Mouse (Mus musculus) forebrain, postnatal 0 days (tissue): Measurements from ENCODE around the gene Ccdc88c. TPM values are rescaled to one million over a fixed set of nuclear protein-coding genes. Genes with fewer than 3 reads are reported as not detected.

ENCODE experiments used
- ATAC-seq: fragments of 200-750 bp; cut with Nextera tagmentation; 2 replicates; pipeline ENCODE4 v1.8.0; 2017; ENCODE audit warnings: mild to moderate bottlenecking, moderate library complexity
- DNase-seq: peaks from one replicate; pipeline ENCODE4 v3.0.0-alpha.2; 2015
- H3K27ac ChIP-seq: fragments of 300-500 bp; sonication (generic); 2 replicates; pipeline ENCODE4 v1.5.1; 2014; ENCODE audit warnings: low read depth, mild to moderate bottlenecking, antibody characterized with exemption, low read length, moderate library complexity, mixed read lengths
- H3K27me3 ChIP-seq: fragments of 300-500 bp; sonication (generic); 2 replicates; pipeline ENCODE4 v1.6.1; 2014; ENCODE audit warnings: mild to moderate bottlenecking, low read length, mixed read lengths; ENCODE audit not compliant: insufficient read depth
- H3K36me3 ChIP-seq: fragments of 300-500 bp; sonication (generic); 2 replicates; pipeline ENCODE4 v1.6.1; 2014; ENCODE audit warnings: mild to moderate bottlenecking, moderate library complexity; ENCODE audit not compliant: insufficient read depth
- H3K4me1 ChIP-seq: fragments of 300-500 bp; sonication (generic); 2 replicates; pipeline ENCODE4 v1.6.1; 2014; ENCODE audit warnings: antibody characterized with exemption; ENCODE audit not compliant: insufficient read depth
- H3K4me2 ChIP-seq: fragments of 300-500 bp; sonication (generic); 2 replicates; pipeline ENCODE4 v1.6.1; 2014; ENCODE audit warnings: low read depth, mild to moderate bottlenecking, moderate library complexity
- H3K4me3 ChIP-seq: fragments of 300-500 bp; sonication (generic); 2 replicates; pipeline ENCODE4 v1.5.1; 2014; ENCODE audit warnings: low read depth, low read length, mixed read lengths
- H3K9ac ChIP-seq: fragments of 300-500 bp; sonication (generic); 2 replicates; pipeline ENCODE4 v1.6.1; 2014; ENCODE audit warnings: mild to moderate bottlenecking
- H3K9me3 ChIP-seq: fragments of 300-500 bp; sonication (generic); 2 replicates; pipeline ENCODE4 v1.6.1; 2016; ENCODE audit warnings: low read length
- CTCF ChIP-seq: sonication (generic); IDR thresholded peaks from 2 replicates; pipeline ENCODE4 v1.5.1; 2016; ENCODE audit warnings: antibody characterized with exemption, control low read depth, low read depth
- WGBS: fragments of 180-500 bp; shearing (Covaris S2); extraction: QIAGEN DNeasy Blood & Tissue Kit; methylation state at CpG from one replicate; pipeline ENCODE4 v1.1.7; 2014; 5-methylcytosine and 5-hydroxymethylcytosine counted together
- polyA plus RNA-seq: library from polyadenylated mRNA; unstranded; fragments of >200 nt; fragmentation: Nextera tagmentation; extraction: Ambion mirVana; gene quantifications from 2 replicates; pipeline ENCODE4 v1.2.1, GENCODE M21; 2015
- total RNA-seq: library from RNA; depleted of rRNA; stranded (reverse); fragments of >200 nt; gene quantifications from 2 replicates; pipeline ENCODE4 v1.2.3, GENCODE M21; 2014

Gene Ccdc88c
- total and polyA plus RNA-seq, 2 experiments from 2014 or later: 14.6 to 31.5 TPM

DNA sequence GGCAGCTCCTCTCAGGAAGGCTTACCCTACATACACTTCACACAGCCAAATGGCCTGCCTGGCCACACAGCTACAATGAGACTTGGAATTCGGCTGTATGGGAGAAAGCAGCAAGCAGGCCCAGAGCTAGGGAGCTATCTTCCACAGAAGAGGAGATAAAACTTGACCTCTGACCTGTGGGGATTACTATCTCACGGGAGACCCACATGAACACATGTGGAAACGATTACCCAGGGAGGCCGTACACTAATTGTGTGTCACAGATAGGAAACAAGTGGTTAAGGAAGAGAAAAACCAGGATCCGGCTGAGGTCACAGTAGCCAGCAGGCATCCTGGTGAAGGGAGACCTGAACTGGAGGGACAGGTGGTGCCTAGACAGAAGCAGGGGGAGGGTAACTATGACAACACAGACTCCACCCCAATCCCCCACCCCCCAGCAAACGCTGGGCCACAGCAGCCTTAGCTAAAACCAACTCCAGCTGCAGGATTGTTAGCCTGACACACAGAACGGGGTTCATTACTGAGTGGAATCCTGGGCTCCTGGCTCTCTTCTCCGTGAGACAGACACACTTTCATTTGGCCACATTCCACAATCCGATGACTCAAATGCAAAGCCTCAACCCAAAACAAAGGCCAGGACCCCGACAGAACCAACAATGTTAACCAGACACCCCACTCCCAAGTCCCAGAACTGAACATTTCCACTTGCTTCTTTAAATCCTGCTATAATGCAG, 30.9 kb downstream of the Ccdc88c start:
- Histone ChIP-seq H3K4me3 (no peak overlapping the region), H3K9ac (no peak overlapping the region), H3K36me3 (no peaks in the 10 kb centered on the region), H3K9me3 (no peaks in the 10 kb centered on the region), H3K4me2 (no peak overlapping the region), H3K27ac (no peak overlapping the region), H3K27me3 (no peaks in the 10 kb centered on the region), H3K4me1 (peaks cover 4% of the 10 kb centered on the region; the same call in 1 of the 2 replicates)
- WGBS: 25% methylated on average over 10 of the region's 10 CpGs
- no peak for TF ChIP-seq CTCF
- no peak for DNase-seq
- no peak for ATAC-seq

DNA sequence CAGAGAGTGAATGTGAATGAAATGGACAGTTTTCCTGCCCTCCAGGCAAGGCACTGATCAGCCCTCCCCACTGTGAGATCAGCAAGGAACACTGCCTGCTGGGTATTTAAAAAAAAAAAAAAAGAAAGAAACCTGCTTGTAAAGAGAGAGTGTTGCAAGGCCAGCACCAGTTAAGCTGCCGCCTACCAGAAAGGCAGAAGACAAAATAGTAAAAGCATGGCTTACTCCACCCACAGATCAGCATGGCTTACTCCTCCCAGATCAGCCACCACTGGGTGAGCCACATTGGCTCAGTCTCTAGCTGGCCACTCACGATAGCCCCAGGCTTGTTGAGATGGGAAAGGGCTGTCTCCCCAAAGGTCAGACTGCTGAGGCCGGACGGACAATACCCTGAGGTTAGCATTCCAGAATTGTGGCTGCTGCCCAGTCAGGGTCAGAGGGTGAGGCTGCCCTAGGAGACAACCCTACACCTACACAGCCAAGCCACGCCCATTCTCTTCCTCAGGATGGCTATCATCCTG, 32.4 kb downstream of the Ccdc88c start:
- ATAC-seq (peak; percentile 19; the same call in 1 of the 2 replicates), DNase-seq (no peak)
- Histone ChIP-seq H3K9ac (0 out of 2 replicates have a peak overlapping the region, but pooled peaks have one; percentile 18), H3K9me3 (no peaks in the 10 kb centered on the region), H3K27me3 (no peaks in the 10 kb centered on the region), H3K4me2 (no peak overlapping the region), H3K4me1 (peaks cover 4% of the 10 kb centered on the region; the same call in 1 of the 2 replicates), H3K36me3 (no peaks in the 10 kb centered on the region), H3K4me3 (no peak overlapping the region), H3K27ac (no peak overlapping the region)
- WGBS: 25% methylated on average over 5 of the region's 5 CpGs
- no peak for TF ChIP-seq CTCF

DNA sequence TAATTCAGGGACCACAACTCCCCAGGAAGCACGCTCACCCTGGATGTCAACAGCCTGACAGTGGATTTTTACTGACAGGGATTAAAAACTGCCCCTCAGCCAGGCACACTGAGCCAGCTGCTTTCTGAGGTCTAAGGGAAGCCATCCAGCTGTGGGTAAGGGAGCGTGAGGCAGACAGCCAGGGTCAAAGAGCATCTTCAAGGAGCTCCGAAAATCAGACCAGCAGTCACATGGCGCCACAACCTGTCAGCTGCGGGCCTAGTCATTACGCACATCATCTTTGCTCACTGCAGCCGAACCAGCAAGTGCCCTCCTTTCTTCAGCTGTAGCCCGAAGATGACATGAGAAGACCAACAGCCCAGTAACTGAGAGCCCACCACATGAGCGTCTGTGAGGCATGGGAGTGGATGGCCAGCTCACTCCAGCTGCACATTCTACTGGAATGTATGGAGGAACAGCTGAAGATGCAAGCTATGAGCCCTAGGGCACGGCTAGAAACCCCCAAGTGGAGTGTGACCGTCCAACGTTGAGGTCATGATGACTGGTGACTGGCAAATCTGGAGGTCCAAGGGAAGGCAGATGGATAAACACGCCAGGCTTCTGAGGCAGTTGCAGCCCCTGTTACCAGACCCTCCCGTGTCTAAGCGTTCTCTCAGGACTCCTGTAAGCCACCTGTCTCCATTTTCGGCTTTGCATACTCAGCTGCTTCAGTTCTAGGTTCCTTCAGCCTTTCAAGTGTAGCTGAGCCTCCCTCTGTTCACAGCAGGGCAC, 33.1 kb downstream of the Ccdc88c start:
- 45% methylated on average over 16 of the region's 16 CpGs for WGBS
- Histone ChIP-seq H3K27ac (no peak overlapping the region), H3K9ac (0 out of 2 replicates have a peak overlapping the region, but pooled peaks have one; percentile 18), H3K4me2 (no peak overlapping the region), H3K27me3 (no peaks in the 10 kb centered on the region), H3K4me1 (peaks cover 4% of the 10 kb centered on the region; the same call in 1 of the 2 replicates), H3K4me3 (no peak overlapping the region), H3K36me3 (no peaks in the 10 kb centered on the region), H3K9me3 (no peaks in the 10 kb centered on the region)
- TF ChIP-seq CTCF: no peak
- DNase-seq (no peak), ATAC-seq (peak; percentile 10; the same call in 1 of the 2 replicates)

DNA sequence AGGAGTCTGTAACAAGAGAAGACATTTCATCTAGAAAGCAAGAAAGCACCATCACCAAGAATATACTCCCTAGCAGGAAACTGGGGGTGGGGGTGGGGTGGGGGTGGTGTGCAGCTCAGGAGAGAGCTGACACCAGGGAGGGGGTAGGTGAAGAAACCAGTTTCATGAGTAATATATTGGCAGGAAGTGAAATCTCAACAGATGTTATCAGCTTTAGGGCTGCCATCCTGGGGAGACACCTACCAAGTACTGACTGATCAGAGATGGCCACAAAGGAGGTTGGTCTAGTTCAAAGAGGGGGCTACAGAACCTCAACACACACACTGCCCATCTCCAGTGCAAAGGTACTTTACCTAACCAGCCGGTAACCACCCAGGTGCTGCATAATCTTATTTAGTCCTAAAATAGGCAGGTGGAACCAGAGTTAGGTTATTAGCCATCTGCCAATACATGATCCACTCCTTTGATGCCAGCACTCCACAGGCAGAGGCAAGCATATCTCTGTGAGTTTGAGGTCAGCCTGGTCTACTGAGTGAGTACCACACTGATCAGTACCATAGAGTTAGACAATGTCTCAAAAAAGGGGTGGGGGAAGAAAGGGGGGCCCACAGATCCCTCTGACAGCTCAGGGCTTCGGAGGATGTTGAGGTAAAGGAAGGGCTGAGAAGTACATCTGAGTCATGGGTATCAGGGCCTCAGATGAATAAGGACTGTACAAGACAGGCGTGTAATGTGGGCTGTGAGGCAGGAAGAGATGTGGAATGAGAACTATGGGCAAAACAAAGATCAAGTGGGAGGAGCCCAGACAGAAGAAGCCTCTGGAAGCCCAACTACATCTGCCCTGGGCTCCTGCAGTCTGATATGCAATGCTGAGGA, 34.5 kb downstream of the Ccdc88c start:
- H3K36me3 ChIP-seq: no peaks in the 10 kb centered on the region
- no peak overlapping the region for H3K9ac ChIP-seq
- H3K4me1 ChIP-seq: peaks cover 14% of the 10 kb centered on the region
- H3K9me3 ChIP-seq: no peaks in the 10 kb centered on the region
- no peak overlapping the region for H3K4me3 ChIP-seq
- no peak overlapping the region for H3K4me2 ChIP-seq
- no peak overlapping the region for H3K27ac ChIP-seq
- no peak for TF ChIP-seq CTCF
- DNase-seq: no peak
- ATAC-seq: no peak
- no peaks in the 10 kb centered on the region for H3K27me3 ChIP-seq
- 91% methylated on average over 3 of the region's 3 CpGs for WGBS

DNA sequence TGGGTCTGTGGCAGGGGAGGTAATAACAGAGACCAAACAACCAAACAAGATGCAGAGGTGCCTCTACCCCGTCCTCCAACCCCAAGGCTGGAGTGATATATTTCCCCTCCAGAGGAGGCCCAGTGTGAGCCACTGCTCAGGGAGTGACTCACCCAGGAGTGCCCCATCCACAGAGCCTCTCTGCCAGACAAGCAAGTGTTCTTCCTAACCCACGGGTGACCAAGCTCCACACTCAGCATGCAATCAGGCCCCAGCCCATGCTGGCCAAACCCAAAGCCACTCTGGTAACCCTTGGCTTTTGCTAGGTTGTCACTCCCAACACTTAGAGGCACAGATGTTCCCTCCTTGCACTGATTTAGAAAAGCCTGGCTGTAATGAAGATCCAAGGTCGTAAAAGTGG, 35.7 kb downstream of the Ccdc88c start:
- H3K36me3 ChIP-seq: no peaks in the 10 kb centered on the region
- DNase-seq (no peak), ATAC-seq (no peak)
- no peak overlapping the region for H3K4me2 ChIP-seq
- no peak overlapping the region for H3K9ac ChIP-seq
- no peak for TF ChIP-seq CTCF
- no peaks in the 10 kb centered on the region for H3K9me3 ChIP-seq
- H3K4me3 ChIP-seq: no peak overlapping the region
- WGBS: 92% methylated on average over 3 of the region's 3 CpGs
- no peaks in the 10 kb centered on the region for H3K27me3 ChIP-seq
- H3K27ac ChIP-seq: no peak overlapping the region
- peaks cover 23% of the 10 kb centered on the region for H3K4me1 ChIP-seq

DNA sequence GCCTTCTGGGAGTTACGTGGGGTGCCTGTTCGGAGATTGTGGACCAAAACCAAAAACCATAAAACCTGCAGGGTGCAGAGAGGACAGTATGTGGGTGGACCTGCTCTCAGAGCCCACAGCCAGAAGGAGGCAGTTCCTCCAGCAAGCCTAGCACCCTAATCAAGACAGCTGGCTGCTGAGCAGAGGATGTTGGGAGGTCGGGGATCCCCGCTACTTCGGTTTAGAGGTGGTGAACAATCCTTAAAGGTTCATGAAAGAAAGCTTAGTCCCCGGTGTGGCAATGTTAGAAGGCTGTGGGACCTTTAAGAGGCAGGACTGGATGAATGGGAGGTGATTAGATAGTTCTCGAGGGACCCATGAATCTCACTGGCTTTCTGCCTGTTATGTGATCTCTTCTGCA, 36.4 kb downstream of the Ccdc88c start:
- 86% methylated on average over 7 of the region's 7 CpGs for WGBS
- DNase-seq (no peak), ATAC-seq (no peak)
- Histone ChIP-seq H3K4me3 (no peak overlapping the region), H3K4me2 (no peak overlapping the region), H3K27me3 (no peaks in the 10 kb centered on the region), H3K4me1 (peaks cover 26% of the 10 kb centered on the region), H3K9me3 (no peaks in the 10 kb centered on the region), H3K9ac (no peak overlapping the region), H3K36me3 (no peaks in the 10 kb centered on the region), H3K27ac (no peak overlapping the region)
- TF ChIP-seq CTCF: no peak
